Mouse (Mus musculus): ENCODE data around the gene Ficd. TPM values are rescaled to one million over a fixed set of nuclear protein-coding genes. Genes with fewer than 3 reads are reported as not detected.

The Ficd gene
- total RNA-seq (2021), result 8.2 and 10.4 TPM in 2 replicates
- long read RNA-seq, experiment 1, transcript Ficd-201 (3 exons, 3,133 nt), result major isoform, 39 of 43 reads
- long read RNA-seq, experiment 1, partial matches to known transcripts, result 3 of 43 reads
- long read RNA-seq, experiment 1, other reads (novel, unspliced or antisense), result 1 of 43 reads
- long read RNA-seq, experiment 2, transcript Ficd-201 (3 exons, 3,133 nt), result major isoform, 16 of 19 reads
- long read RNA-seq, experiment 2, partial matches to known transcripts, result 0 of 19 reads
- long read RNA-seq, experiment 2, other reads (novel, unspliced or antisense), result 3 of 19 reads

DNA sequence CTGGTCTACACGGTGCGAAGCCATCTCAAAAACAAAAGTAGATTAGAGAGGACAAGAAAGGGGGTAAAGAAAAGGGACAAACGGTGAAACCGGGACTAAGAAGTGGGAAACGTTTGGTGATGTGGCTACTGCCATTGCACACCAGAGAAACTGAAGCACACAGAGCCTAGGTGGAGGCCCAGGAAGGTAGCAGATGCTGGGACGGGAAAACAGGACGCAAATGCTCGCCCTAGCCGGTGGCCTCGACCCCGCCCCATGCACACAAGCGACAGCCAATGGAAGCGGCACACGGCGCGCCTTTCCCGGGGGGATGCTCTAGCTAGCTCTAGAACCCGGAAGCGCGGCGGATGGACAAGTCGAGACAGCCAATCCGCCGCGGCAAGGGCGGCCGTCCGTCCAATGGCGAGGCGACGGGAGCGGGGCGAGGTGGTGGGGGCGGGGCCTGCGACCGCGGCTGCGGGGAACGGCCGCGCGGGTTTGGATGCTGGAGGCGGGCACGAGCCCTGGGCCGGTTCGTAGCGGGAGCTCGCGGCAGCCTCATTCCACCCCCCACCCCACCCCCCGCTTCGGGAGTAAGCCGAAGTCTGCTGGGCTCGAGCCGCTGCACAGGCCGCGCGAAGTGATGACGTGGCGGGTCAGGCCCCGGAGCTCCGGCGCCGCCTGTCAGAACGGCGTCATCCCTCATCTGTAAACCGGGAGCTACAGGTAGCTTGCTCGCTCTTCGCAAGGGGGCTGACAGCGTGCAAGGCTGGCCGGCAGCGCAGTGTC is at the start of gene Ficd:
Gene Ficd, plus strand, starts transcription at position 459 of the 768 bp plus-strand sequence.
- peak; percentile 96 for DNase-seq

DNA sequence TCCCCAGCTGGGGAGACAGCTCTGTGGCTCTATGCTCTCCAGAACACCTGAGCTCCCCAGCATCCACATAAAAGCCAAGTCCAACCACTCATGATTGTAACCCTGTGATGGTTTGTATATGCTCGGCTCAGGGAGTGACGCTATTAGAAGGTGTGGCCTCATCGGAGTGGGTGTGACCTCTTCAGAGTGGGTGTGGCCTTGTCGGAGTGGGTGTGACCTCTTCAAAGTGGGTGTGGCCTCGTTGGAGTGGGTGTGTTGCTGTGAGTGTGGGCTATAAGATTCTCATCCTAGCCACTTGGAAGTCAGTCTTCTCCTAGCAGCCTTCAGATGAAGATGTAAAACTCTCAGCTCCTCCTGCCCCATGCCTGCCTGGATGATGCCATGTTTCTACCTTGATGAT is 48.1 kb upstream of the Ficd start:
- no peak for DNase-seq

DNA sequence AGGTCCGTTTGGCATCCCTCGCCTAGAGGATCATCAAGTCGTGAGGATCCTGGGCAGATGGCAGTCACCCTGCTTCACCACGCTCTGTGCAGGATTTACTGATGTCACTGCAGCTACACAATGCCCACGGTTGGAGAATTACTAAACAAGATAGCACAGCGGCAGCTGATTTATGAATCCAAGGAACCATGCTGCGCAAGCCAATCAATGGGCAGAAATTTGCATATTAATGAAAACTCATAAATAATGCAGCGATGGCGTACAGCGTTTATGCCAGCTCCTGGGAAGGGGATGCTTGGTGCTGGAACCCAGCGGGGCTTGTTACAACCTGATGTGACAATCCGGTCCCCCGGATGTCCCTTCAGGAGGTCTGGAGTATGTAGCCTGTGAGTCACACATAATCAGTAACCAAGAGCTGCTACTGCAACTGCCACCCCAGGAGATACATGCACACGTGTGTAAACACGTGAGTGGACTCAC is 45.5 kb upstream of the Ficd start:
- no peak for DNase-seq

DNA sequence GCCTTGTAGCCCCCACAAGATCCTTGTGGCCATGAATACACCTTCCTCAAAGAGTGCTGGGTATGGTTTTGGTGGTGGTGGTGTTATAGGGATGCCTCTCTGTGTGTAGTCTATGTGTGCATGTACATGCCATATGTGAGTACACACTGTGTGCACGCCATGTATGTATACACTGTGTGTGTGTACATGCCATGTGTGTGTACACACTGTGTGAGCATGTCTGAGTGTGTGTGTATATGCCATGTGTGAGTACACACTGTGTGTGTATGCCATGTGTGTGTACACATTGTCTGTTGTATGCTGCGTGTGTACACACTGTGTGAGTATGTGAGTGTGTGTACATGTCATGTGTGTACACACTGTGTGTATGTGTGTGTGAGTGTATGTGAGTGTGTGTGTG is 44.7 kb upstream of the Ficd start:
- DNase-seq, result no peak

DNA sequence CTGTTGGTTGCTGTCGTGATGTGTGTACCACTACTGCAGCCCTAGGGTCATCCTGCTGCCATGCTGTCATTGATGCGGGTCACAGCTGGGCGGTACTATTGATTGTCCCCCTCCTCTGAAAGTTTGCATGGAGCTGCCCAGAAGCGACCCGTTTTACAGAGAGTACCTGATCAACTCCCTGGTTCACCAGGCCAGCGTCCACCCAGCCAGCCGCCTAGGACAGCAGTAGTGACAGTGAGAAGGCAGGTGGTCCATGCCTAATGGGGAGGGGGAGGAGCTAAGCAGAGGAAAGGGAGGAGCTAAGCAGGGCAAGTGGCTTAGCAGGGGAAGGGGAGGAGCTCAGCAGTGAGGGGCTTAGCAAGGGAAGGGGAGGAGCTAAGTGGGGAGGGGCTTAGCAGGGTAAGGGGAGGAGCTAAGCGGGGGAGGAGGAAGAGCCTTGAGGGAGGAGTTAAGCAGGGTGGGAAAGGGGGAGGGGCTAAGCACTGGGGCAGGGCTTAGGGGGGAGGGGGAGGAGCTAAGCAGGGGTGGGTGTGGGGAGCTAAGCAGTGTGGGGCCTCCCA is 42.3 kb upstream of the Ficd start:
- DNase-seq, result no peak

DNA sequence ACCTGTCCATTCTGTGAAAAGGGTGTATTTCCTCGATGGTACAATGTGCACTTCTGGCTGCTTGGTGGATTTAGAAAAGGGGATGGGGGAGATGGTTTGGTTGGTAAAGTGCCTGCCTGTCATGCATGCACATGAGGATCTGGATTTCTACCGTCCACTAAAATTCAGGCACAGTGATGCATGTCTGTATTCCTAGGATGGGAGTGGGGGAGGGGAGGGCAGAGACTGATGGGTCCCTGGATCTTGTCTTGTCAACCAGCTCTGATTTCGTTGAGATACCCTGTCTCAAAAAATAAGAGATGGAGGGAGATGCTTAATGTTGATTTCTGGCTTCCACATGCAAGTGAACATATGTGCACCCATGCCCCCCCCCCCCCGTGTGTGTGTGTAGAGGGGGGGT is 41.6 kb upstream of the Ficd start:
- no peak for DNase-seq

DNA sequence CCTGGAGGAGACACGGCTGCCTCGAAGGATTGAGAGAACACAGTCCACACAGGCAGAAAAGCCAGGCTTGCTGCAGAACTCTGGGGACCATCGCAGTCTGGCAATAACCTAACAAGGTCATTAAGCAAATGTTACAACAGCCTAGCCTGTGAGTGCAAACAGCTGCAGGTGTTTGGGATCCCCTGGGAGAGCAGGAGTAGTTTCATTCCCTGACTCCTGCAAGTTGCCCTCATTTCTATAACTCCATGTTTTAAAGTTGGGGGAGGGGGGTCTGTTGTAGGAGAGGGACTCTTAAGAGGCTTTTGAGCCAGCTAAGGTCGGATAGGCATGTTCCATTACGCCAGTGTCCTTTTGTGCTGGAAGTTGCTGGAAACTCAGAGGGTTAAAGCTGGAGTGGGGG is 41.2 kb upstream of the Ficd start:
- peak; percentile 18 for DNase-seq

DNA sequence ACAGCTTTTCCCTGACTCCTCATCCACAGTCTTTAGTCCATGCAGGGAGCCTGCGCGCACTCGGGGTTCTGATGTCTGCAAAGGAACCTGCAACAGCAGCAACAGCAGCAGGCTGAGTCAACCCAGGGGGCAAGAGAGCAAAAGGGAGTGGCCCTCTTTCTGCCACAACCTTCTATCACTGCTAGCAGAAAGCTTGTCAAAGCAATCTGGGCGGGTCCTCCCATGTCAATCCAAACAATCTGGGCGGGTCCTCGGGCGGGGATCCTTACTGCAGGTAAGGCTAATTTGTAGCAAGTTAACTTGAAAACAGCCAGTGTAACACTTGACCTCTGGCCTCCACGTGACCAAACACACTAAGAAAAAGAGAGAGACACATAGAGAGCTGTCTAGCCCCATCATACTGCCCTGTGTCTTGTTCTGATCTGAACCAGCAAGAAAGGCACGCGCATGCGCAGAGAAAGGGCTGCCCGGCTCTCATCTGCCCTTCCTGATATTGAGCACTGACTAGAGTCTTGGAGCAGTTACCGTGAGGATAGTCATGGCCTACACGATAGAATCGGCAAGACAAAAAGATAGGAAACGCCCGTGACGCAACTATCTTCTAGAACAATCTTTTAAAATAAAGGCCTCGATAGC is 35.1 kb upstream of the Ficd start:
- DNase-seq, result no peak

DNA sequence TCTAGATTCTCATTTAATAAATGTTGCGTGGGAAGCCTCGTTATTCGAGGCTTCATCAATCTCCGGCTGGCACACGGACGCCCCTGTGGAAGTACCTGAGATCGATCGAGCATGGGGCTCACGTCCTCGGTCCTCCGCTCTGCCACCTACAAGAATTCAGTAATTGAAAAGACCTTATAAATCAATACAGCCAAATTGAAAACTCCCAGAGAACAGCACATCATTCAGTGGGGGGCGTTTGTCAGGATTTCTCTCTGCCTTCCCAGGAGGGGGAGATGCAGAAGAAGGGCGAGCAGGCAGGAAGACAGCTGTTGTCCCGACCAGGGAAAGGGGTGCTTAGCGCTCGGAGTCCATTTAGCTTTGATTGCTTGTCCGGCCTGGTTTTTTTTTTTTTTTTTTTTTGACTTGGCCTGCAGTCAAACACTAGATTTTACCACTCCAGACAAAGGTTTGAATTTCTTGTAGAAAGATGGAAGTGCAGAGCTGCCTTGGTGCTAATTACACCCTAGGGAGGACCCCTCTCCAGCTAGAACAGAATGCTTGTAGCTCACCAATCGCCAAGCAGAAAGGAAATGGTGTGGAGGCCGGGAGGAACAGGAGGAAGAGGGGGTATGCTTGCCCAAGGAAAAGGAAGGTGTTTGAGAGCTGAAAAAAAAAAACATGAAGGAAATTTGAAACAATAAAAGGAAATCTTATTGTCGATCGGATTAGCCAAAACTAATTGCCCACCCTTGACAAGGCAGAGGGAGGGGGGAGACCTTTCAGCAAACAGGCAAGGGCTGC is 31.6 kb upstream of the Ficd start:
- no peak for DNase-seq

DNA sequence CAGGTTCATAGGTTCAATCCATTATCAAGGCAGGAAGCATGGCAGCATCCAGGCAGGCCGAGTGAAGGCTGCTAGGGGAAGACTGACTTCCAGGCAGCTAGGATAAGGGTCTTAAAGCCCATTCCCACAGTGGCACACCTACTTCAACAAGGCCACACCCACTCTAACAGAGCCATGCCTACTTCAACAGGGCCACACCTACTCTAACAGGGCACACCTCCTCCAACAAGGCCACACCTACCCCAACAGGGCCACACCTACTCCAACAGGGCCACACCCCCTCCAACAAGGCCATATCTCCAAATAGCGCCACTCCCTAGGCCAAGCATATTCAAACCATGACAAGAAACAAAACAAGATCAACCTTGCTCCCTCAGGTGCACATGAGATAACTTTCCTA is 22.7 kb upstream of the Ficd start:
- DNase-seq, result no peak

DNA sequence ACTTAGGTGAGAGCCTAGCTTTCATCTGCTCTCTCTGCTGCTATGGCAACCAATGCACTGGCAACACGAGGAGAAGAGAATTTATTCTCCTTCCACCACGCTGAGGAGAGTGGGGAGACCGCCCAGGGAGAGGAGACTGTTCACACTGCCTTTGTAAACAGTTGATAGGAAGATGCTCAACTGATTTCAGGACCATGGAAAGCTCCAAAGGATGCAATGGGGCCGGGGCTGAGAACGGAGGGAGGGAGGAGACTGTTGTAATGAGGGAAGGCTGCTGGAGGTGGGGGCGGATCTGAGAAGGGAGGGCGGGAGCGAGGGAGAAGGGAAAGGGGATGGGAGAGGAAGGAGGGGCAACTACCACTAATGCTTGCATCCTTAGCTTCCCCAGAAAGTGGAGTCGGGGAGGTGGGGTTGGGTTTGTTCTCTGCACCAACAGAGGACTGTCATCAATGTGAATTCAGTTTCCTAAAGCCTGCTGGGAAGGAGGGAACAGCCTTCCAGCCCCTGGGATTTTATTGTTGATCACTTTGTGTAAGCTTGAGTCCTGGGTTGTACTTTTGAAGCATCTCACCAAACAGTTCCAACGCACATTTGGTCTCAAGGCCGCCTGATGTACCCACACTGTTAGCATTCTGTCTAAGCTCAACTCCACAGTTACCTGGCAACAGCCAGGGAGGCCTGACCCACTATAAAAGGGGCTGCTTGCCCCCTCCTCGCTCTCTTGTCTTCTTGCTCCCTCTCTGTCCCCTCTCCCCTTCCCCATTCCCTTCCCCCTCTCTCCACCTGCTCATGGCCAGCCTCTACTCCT is 18.8 kb upstream of the Ficd start:
- DNase-seq, result peak; percentile 56

DNA sequence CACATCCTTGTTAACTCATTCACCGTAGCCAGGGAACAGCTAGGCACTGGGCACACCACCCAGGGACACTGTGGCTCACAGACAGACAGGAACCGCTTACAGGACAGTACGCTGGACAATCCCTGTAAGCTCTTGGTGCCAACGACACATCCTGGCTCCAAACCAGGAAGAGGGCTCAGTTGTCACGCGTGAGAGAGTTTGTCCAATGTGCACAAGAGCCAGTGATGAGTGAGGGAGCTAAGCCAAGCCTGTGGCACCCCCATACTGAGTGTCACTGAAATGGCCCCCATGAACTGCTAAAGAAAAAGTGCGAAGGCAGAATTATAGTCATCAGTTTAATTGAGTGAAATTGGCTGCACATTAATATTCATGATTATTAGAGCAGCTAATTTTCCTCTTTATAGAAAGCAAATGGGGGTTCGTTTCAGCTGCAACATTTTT is 16.4 kb upstream of the Ficd start:
- DNase-seq, result no peak

DNA sequence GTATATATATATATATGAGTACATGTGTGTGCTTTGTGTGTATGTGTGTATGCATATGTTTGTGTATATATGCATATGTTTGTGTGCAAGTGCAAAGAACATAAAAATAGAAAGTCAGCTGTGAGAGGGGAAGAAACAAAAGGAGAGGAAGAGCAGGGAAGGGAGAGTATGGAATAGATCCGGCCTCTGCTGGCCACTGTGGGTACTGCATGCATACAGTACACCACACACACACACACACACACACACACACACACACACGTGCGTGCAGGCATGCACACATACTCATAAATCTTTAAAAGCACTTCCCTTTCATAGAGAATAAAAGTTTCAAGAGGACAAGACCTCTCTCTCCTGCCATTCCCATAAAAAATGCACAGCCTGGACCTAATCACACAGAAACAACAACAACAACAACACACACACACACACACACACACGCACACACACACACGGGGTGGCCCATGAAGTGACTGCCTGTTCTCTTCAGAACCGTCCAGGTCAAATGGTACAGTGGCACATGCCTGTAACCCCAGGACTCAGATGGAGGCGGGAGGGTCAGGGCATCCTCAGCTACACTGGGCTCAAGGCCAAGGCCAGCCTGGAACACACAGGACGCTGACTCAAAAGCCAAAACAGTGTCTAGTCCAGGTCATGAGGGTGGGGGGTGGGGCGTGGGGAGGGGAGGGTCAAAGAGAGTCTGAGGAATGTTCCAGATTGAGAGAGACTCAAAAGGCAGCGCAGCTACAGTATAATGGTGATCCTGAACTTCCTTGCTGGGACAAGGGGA is 13.2 kb upstream of the Ficd start:
- no peak for DNase-seq

DNA sequence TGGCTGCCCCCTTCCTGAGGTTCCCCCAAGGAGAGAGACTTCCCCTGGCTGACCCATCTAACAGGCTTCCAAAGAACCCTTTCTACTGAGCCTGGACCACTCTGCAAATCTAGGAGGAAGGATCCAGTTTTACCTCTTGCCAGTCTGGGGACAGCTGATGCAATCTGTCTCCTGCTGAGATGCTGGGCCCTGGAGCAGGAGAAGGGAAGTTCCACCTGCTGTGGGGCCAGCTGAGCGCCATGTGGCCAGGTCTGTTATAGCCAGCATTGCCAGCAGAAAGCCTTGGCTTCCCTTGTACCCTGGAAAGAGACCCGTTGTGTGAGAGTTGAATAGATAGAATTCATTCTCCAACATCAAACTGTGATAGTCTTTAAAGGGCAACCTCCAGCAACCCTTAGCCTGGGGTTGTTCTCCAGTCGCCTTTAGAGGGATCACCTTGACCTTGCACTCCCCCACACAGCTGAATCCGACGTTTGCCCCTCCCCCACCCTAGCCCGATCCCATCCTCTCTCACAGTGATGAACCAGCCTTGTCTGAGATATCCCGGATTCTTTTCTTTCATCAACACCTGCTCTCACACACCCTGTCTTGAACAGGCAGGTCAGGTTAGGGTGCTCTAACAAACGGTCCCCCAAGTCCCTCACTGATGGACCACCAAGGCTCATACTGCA is 11.9 kb upstream of the Ficd start:
- no peak for DNase-seq

DNA sequence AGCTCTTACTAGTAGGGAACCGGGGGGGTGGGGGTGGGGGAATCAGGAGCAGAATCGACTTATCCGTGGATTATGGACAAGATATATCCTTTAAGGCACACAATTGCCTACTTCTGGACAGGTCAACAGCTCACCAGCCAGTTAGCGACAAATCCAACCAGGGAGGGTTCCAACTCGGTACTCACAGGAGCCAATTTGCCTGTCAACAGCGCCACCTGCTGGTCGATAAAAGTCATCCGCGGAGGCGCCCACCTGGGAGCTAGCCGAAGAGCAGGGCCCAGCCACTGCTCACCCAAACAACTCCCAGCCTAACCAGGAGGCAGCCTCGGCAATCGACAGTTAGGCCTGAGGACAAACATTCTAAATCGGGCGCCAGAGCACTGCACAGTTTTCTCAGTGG is 11.2 kb upstream of the Ficd start, which contains the start of gene 1700069L16Rik:
Gene 1700069L16Rik, minus strand, starts transcription at position 327 of the 400 bp plus-strand sequence.
- peak; percentile 88 for DNase-seq

DNA sequence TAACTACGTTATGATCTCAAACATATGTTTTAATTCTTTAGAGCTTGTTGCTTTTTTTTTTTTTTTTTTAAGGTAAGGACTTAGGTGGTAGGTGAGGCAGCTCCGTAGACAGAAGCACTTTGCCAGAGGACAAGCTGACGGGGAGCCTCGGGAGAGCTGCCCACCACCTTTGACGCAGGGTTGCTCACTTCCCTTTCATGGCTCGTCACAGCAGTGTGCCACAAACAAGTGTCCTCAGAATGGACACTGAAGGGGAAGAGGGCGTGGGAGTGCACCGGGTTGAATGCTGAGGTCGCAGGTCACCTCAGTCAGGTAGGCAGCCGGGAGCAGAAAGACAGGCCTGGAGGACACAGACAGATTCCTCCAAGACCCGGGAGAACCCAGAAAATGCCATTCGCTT is 10.2 kb upstream of the Ficd start:
- DNase-seq, result no peak

DNA sequence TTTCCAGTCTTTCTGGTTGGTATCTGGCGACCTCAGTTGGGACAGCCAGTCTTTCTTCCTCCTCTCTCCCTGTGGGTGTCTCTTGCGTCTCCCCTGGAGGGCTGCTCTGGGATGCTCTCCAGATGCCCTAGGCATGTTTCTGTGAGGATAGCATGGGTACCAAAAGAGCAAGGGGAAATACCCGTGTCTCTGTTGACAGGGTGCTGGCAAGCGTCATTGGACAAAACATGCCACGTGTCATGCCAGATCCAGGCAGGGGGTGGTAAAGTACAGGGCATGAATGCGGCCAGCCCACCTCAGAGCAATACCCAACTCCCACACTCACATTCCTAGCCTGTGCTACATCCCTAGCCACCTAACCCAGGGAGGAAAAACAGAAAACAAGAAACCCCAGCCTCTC is 9.0 kb upstream of the Ficd start:
- DNase-seq, result no peak

DNA sequence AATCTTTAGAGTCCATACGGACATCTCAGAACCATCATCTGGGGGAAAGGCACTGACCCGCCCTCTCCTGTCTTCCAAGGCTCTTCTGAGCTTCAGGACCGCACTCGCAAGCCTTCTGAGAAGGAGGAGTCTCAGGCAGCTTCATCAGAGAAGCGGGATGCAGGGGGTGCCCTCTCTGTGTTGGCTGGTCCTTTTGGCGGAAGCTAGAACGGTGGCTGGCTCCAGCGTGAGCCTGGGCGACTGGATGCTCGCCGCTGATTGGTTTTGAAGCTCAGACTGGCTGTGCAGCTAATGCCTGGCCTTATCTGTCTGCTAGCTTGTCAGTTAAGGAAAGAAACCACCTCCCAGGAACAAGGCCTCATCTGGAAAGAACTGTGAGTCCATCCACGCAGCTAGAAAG is 8.4 kb upstream of the Ficd start:
- DNase-seq, result no peak

DNA sequence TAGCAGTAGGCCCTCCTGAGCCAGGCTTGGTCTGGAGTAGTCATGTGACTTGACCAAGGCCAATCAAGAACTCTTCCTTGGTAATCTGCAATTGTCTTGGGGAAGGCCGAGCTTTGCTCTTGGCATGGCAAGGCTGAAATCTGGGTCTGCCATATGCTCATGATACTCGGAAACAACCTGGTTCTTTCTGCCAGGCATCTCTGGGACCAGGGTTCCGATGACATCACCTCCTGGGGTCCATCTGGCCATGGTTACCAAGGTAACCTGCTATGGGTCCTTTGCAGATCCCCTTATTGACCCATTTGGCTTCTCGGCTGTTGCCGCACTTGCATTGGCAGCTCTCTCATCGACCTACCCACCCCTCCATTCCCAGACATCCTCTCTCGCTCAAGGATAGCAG is 7.6 kb upstream of the Ficd start:
- no peak for DNase-seq

DNA sequence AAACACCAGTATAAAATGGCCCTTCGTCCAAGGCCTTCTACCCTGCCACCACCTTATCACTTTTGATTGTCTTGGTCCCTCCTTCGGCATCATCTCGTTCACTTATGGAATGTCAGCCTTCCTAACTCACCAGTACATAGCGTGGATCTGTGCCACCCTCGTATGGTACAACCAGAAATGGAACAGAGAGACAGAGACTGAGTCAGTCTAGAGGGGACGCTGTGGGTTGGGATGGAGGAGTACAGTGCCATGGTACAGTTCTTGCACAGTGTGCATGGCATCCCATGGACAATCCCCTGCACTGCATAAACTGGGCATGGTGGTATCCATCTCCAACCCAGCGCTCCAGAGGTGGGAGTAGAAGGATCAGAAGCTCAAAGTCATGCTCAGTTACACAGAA is 6.9 kb upstream of the Ficd start:
- no peak for DNase-seq

Data from adrenal gland, postnatal 14 days (tissue).